Mouse (Mus musculus): ENCODE results near the gene Cfap99. TPM values are rescaled to one million over a fixed set of nuclear protein-coding genes. Genes with fewer than 3 reads are reported as not detected.
A peak's percentile ranks its signal among the peaks of the same experiment; 100 is the strongest.

Cfap99 gene
- polyA plus RNA-seq, 1 experiment from 2014 or later: not detected

GRCm38 (mm10) chr5:34298937-34299535 is 10.6 kb downstream of the Cfap99 start:
- Histone ChIP-seq H3K4me2 (no peak overlapping the region), H3K9me3 (no peaks in the 10 kb centered on the region), H3K27me3 (replicated peaks) (no peaks in the 10 kb centered on the region), H3K27ac (no peak overlapping the region), H3K9ac (no peak overlapping the region), H3K4me3 (replicated peaks) (no peak overlapping the region), H3K4me1 (no peaks in the 10 kb centered on the region), H3K36me3 (no peaks in the 10 kb centered on the region)
- ATAC-seq (ENCODE audit: insufficient read depth, low FRiP score, low read depth): no peak
- WGBS: 78% methylated on average over 10 of the region's 10 CpGs

DNA sequence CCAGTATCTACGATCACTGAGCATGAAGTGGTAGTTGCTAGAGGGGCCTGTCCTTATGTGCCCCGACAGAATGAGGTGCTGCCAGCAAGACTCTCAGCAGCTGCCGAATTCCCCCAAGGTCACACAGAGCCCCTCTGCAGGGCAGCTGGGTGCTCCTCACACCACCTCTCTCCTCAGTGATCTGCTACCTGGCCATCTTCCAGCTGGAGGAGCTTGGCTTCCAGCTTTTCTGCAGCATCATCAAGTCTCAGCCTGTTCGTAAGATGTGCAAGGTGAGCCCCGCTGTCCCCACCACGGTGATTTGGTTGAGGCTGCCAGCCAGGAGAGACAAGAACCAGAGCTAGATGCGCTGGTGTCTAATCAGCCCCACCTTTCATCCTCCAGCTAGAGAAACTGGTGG is 14.0 kb downstream of the Cfap99 start:
- 74% methylated on average over 7 of the region's 7 CpGs for WGBS
- Histone ChIP-seq H3K36me3 (no peaks in the 10 kb centered on the region), H3K4me1 (no peaks in the 10 kb centered on the region), H3K9me3 (no peaks in the 10 kb centered on the region), H3K27me3 (replicated peaks) (no peaks in the 10 kb centered on the region), H3K4me2 (no peak overlapping the region), H3K4me3 (replicated peaks) (no peak overlapping the region), H3K27ac (no peak overlapping the region), H3K9ac (no peak overlapping the region)
- no peak for ATAC-seq (ENCODE audit: insufficient read depth, low FRiP score, low read depth)

- H3K4me3 ChIP-seq (replicated peaks): no peak overlapping the region
- H3K9me3 ChIP-seq: no peaks in the 10 kb centered on the region
- no peak overlapping the region for H3K9ac ChIP-seq
- H3K4me2 ChIP-seq: no peak overlapping the region
- 72% methylated on average over 3 of the region's 3 CpGs for WGBS
- no peaks in the 10 kb centered on the region for H3K36me3 ChIP-seq
- no peaks in the 10 kb centered on the region for H3K4me1 ChIP-seq
- ATAC-seq (ENCODE audit: insufficient read depth, low FRiP score, low read depth): no peak
- no peak overlapping the region for H3K27ac ChIP-seq
- H3K27me3 ChIP-seq (replicated peaks): no peaks in the 10 kb centered on the region
Observed at GRCm38 (mm10) chr5:34309016-34309415, 20.6 kb downstream of the Cfap99 start.

- Histone ChIP-seq H3K27ac (no peak overlapping the region), H3K27me3 (replicated peaks) (no peaks in the 10 kb centered on the region), H3K9ac (no peak overlapping the region), H3K4me3 (replicated peaks) (no peak overlapping the region), H3K4me1 (no peaks in the 10 kb centered on the region), H3K9me3 (no peaks in the 10 kb centered on the region), H3K4me2 (no peak overlapping the region), H3K36me3 (no peaks in the 10 kb centered on the region)
- WGBS: 56% methylated on average over 2 of the region's 2 CpGs
- ATAC-seq (ENCODE audit: insufficient read depth, low FRiP score, low read depth): no peak
Observed at GRCm38 (mm10) chr5:34319491-34320034, 31.2 kb downstream of the Cfap99 start.

- ATAC-seq (ENCODE audit: insufficient read depth, low FRiP score, low read depth): no peak
- no peak overlapping the region for H3K27ac ChIP-seq
- H3K4me1 ChIP-seq: peaks cover 3% of the 10 kb centered on the region; the same call in 1 of the 2 replicates
- H3K27me3 ChIP-seq (replicated peaks): no peaks in the 10 kb centered on the region
- H3K4me3 ChIP-seq (replicated peaks): no peak overlapping the region
- H3K9ac ChIP-seq: no peak overlapping the region
- H3K9me3 ChIP-seq: no peaks in the 10 kb centered on the region
- H3K36me3 ChIP-seq: no peaks in the 10 kb centered on the region
- no peak overlapping the region for H3K4me2 ChIP-seq
- WGBS: 79% methylated on average over 4 of the region's 4 CpGs
Observed at GRCm38 (mm10) chr5:34321236-34321635, 32.8 kb downstream of the Cfap99 start.

GRCm38 (mm10) chr5:34325286-34325685 is 36.9 kb downstream of the Cfap99 start:
- Histone ChIP-seq H3K4me1 (peaks cover 13% of the 10 kb centered on the region), H3K27me3 (replicated peaks) (no peaks in the 10 kb centered on the region), H3K9ac (no peak overlapping the region), H3K27ac (no peak overlapping the region), H3K4me2 (no peak overlapping the region), H3K9me3 (no peaks in the 10 kb centered on the region), H3K36me3 (no peaks in the 10 kb centered on the region), H3K4me3 (replicated peaks) (no peak overlapping the region)
- ATAC-seq (ENCODE audit: insufficient read depth, low FRiP score, low read depth): no peak

GRCm38 (mm10) chr5:34326249-34326691 is 37.9 kb downstream of the Cfap99 start:
- Histone ChIP-seq H3K4me1 (peaks cover 13% of the 10 kb centered on the region), H3K27me3 (replicated peaks) (no peaks in the 10 kb centered on the region), H3K36me3 (no peaks in the 10 kb centered on the region), H3K9me3 (no peaks in the 10 kb centered on the region), H3K4me2 (peak overlapping the region; percentile 71), H3K27ac (no peak overlapping the region), H3K9ac (no peak overlapping the region), H3K4me3 (replicated peaks) (no peak overlapping the region)
- 33% methylated on average over 4 of the region's 4 CpGs for WGBS
- no peak for ATAC-seq (ENCODE audit: insufficient read depth, low FRiP score, low read depth)

DNA sequence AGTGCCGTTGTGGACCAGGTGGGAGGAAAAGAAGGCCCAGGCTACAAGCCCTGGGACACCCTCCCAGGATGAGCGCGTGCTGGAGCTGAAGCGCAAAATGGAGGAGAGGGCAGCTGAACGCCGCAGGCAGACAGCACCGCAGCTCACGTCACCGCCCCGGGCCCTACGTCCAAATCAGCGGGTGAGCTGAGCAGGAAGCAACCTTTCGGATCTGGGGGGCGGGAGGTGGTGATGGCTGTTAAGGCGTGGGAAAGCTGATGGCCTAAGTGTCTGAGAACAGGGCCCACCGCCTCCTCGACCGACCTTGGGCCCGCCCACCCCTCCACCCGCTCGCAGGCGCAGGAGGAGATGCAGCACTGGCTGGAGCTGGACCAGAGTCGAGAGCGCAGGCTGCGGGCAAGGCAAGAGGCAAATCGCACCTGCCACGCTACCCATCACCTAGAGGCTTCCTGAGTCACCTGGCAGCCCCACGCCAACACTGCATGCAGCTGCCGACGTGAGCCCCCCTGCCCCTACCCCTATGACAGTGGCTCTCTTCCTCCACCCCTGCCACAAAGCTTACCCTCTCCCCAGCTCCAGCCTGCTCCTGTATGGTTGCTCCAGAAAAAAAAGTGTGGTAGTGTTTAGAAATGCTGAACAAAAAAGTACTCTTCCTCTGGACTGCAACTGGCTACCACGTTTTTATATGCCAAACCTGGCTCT is 38.6 kb downstream of the Cfap99 start:
- no peaks in the 10 kb centered on the region for H3K9me3 ChIP-seq
- ATAC-seq (ENCODE audit: insufficient read depth, low FRiP score, low read depth): peak; percentile 39; the same call in 1 of the 2 replicates
- no peak overlapping the region for H3K9ac ChIP-seq
- H3K36me3 ChIP-seq: no peaks in the 10 kb centered on the region
- no peak overlapping the region for H3K27ac ChIP-seq
- 11% methylated on average over 31 of the region's 31 CpGs for WGBS
- no peaks in the 10 kb centered on the region for H3K27me3 ChIP-seq (replicated peaks)
- H3K4me1 ChIP-seq: peaks cover 13% of the 10 kb centered on the region
- peak overlapping the region; percentile 37 for H3K4me3 ChIP-seq (replicated peaks)
- peak overlapping the region; percentile 71 for H3K4me2 ChIP-seq

DNA sequence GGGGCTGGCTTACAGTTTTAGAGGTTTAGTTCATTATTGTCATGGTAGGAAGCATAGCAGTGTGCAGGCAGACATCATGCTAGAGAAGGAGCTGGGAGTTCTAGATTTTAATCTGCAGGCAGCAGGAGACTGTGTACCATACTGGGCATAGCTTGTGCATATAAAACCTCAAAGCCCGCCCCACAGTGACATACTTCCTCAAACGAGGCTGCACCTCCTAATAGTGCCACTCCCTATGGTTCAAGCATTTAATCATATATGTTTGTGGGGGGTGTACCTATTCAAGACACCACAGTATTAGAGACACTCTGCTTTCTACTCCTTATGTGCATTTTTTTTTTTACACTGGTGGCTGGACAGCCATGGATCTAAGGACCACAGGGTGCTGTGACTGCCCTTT is 41.7 kb downstream of the Cfap99 start:
- no peak for ATAC-seq (ENCODE audit: insufficient read depth, low FRiP score, low read depth)
- no peaks in the 10 kb centered on the region for H3K36me3 ChIP-seq
- no peak overlapping the region for H3K9ac ChIP-seq
- no peak overlapping the region for H3K4me3 ChIP-seq (replicated peaks)
- H3K27ac ChIP-seq: no peak overlapping the region
- 84% methylated on average over 2 of the region's 2 CpGs for WGBS
- H3K4me1 ChIP-seq: peaks cover 13% of the 10 kb centered on the region
- no peaks in the 10 kb centered on the region for H3K9me3 ChIP-seq
- H3K27me3 ChIP-seq (replicated peaks): no peaks in the 10 kb centered on the region
- H3K4me2 ChIP-seq: no peak overlapping the region

GRCm38 (mm10) chr5:34334081-34334480 is 45.7 kb downstream of the Cfap99 start:
- WGBS: 83% methylated on average over 1 of the region's 1 CpGs
- Histone ChIP-seq H3K4me2 (no peak overlapping the region), H3K36me3 (no peaks in the 10 kb centered on the region), H3K9ac (no peak overlapping the region), H3K4me1 (peaks cover 7% of the 10 kb centered on the region; the same call in 1 of the 2 replicates), H3K27me3 (replicated peaks) (no peaks in the 10 kb centered on the region), H3K9me3 (no peaks in the 10 kb centered on the region), H3K27ac (no peak overlapping the region), H3K4me3 (replicated peaks) (no peak overlapping the region)
- ATAC-seq (ENCODE audit: insufficient read depth, low FRiP score, low read depth): no peak

- WGBS: under 1% methylated on average over 21 of the region's 21 CpGs
- peak overlapping the region; percentile 81 for H3K4me3 ChIP-seq (replicated peaks)
- H3K36me3 ChIP-seq: no peaks in the 10 kb centered on the region
- H3K4me1 ChIP-seq: peaks cover 7% of the 10 kb centered on the region; the same call in 1 of the 2 replicates
- H3K27me3 ChIP-seq (replicated peaks): no peaks in the 10 kb centered on the region
- H3K27ac ChIP-seq: peak overlapping the region; percentile 91
- peak; percentile 68 for ATAC-seq (ENCODE audit: insufficient read depth, low FRiP score, low read depth)
- no peaks in the 10 kb centered on the region for H3K9me3 ChIP-seq
- H3K9ac ChIP-seq: peak overlapping the region; percentile 95
- peak overlapping the region; percentile 74 for H3K4me2 ChIP-seq
Observed at GRCm38 (mm10) chr5:34335539-34336096, 47.2 kb downstream of the Cfap99 start.
